ENCODE assay signal across 11 mouse cellular contexts in genomic region chr10:41611941-41612340, GRCm38 (mm10).
"Had no signal": no experiment of that assay in that cellular context is flagged by ENCODE, and none has a peak within 500 bp of the region (broad histone marks: within the 10 kb centered on the region; RNA-seq: fewer than 3 reads in every experiment).

No protein-coding gene starts in this region.

- H3K27ac ChIP-seq: layer of hippocampus, adult 2 months; limb, embryonic 10.5 days; liver, embryonic 14.5 days; midbrain, embryonic 13.5 days had no signal

- H3K4me1 ChIP-seq: midbrain, embryonic 13.5 days had no signal

- H3K9ac ChIP-seq: liver, embryonic 14.5 days; midbrain, embryonic 13.5 days had no signal

- ATAC-seq: hindbrain, embryonic 16.5 days; inflammation-experienced regulatory T-cells, adult 6 months; lung, postnatal 0 days; midbrain, embryonic 13.5 days had no signal

- H3K4me2 ChIP-seq: midbrain, embryonic 13.5 days had no signal

- H3K27me3 ChIP-seq: midbrain, embryonic 13.5 days had no signal

- H3K9me3 ChIP-seq: limb, embryonic 10.5 days; midbrain, embryonic 13.5 days had no signal

- H3K36me3 ChIP-seq: limb, embryonic 10.5 days; midbrain, embryonic 13.5 days had no signal

- H3K4me3 ChIP-seq: layer of hippocampus, adult 2 months; limb, embryonic 10.5 days; midbrain, embryonic 13.5 days had no signal

- DNase-seq: lung, adult 2 months; lung, postnatal 36 days; right cerebral cortex, postnatal 25 days; thymus, postnatal 36 days had no signal
